Mouse (Mus musculus): Measurements from ENCODE around the gene Erbb3. TPM values are rescaled to one million over a fixed set of nuclear protein-coding genes. Genes with fewer than 3 reads are reported as not detected.

Erbb3 gene
- polyA plus RNA-seq, 1 experiment from 2014 or later = 21.4 TPM

- TF ChIP-seq CTCF (IDR thresholded peaks at IDR 0.05) (no peak), EP300 (IDR thresholded peaks at IDR 0.05) (no peak)
- peaks cover 23% of the 10 kb centered on the region for H3K36me3 ChIP-seq (ENCODE audit: insufficient read depth, low read length)
- 88% methylated on average over 16 of the region's 16 CpGs for WGBS
- no peaks in the 10 kb centered on the region for H3K9me3 ChIP-seq (ENCODE audit: low read length)
- no peak overlapping the region for H3K4me2 ChIP-seq (replicated peaks; ENCODE audit: low read depth, low read length)
- ATAC-seq = no peak
- H3K4me3 ChIP-seq (ENCODE audit: low read depth, low read length) = no peak overlapping the region
- DNase-seq (ENCODE audit: low spot score) = no peak
- H3K9ac ChIP-seq (replicated peaks; ENCODE audit: low read depth) = no peak overlapping the region
- H3K4me1 ChIP-seq (ENCODE audit: insufficient read depth, low read depth, low read length) = peaks cover 6% of the 10 kb centered on the region; the same call in 1 of the 2 replicates
- H3K27me3 ChIP-seq (replicated peaks; ENCODE audit: insufficient read depth, low read length) = no peaks in the 10 kb centered on the region
- H3K27ac ChIP-seq (ENCODE audit: low read length) = no peak overlapping the region
These were observed 68.9 kb downstream of the Erbb3 start for GRCm38 (mm10) chr10:128520591-128520990.

- Histone ChIP-seq H3K9me3 (ENCODE audit: low read length) (no peaks in the 10 kb centered on the region), H3K4me2 (replicated peaks; ENCODE audit: low read depth, low read length) (no peak overlapping the region), H3K36me3 (ENCODE audit: insufficient read depth, low read length) (peaks cover 35% of the 10 kb centered on the region), H3K27ac (ENCODE audit: low read length) (no peak overlapping the region), H3K4me1 (ENCODE audit: insufficient read depth, low read depth, low read length) (no peaks in the 10 kb centered on the region), H3K9ac (replicated peaks; ENCODE audit: low read depth) (no peak overlapping the region), H3K4me3 (ENCODE audit: low read depth, low read length) (no peak overlapping the region), H3K27me3 (replicated peaks; ENCODE audit: insufficient read depth, low read length) (no peaks in the 10 kb centered on the region)
- DNase-seq (ENCODE audit: low spot score) (peak; percentile 75), ATAC-seq (peak; percentile 66)
- TF ChIP-seq EP300 (IDR thresholded peaks at IDR 0.05) (no peak), CTCF (IDR thresholded peaks at IDR 0.05) (peak; percentile 74)
- WGBS = 72% methylated on average over 7 of the region's 7 CpGs
These were observed 70.6 kb downstream of the Erbb3 start for GRCm38 (mm10) chr10:128518833-128519232.

Small RNA genes within 50 kb of the gene (microRNA-seq; reads per million reads assigned to microRNA genes)
- gene Gm47275 (not detected), gene Mir6917 (not detected)

Other genes starting within 250 kb of the Erbb3 start
- gene Coq10a, start 220.7 kb downstream of the Erbb3 start, polyA plus RNA-seq (2015; fragmentation: Nextera tagmentation; extraction: Ambion mirVana) = 16.4 and 19.9 TPM in 2 replicates
- gene Ankrd52, start 212.5 kb downstream of the Erbb3 start, polyA plus RNA-seq (2015; fragmentation: Nextera tagmentation; extraction: Ambion mirVana) = 4.2 and 4.9 TPM in 2 replicates
- gene Slc39a5, start 188.4 kb downstream of the Erbb3 start, polyA plus RNA-seq (2015; fragmentation: Nextera tagmentation; extraction: Ambion mirVana) = 0.15 TPM in 1 of 2 replicates, not detected in the other
- gene Nabp2, start 178.2 kb downstream of the Erbb3 start, polyA plus RNA-seq (2015; fragmentation: Nextera tagmentation; extraction: Ambion mirVana) = 48.6 and 54.7 TPM in 2 replicates
- gene Rnf41, start 178.0 kb downstream of the Erbb3 start, polyA plus RNA-seq (2015; fragmentation: Nextera tagmentation; extraction: Ambion mirVana) = 31.3 and 32.2 TPM in 2 replicates
- 28.9 and 33.0 TPM in 2 replicates for gene Smarcc2, start 130.4 kb downstream of the Erbb3 start, polyA plus RNA-seq (2015; fragmentation: Nextera tagmentation; extraction: Ambion mirVana)
- gene Myl6, start 95.5 kb downstream of the Erbb3 start, polyA plus RNA-seq (2015; fragmentation: Nextera tagmentation; extraction: Ambion mirVana) = 1,888 and 2,049 TPM in 2 replicates
- gene Myl6b, start 91.0 kb downstream of the Erbb3 start, polyA plus RNA-seq (2015; fragmentation: Nextera tagmentation; extraction: Ambion mirVana) = 5.5 and 5.9 TPM in 2 replicates
- gene Esyt1, start 63.8 kb downstream of the Erbb3 start, polyA plus RNA-seq (2015; fragmentation: Nextera tagmentation; extraction: Ambion mirVana) = 31.1 and 38.2 TPM in 2 replicates
- 13.6 and 15.3 TPM in 2 replicates for gene Zc3h10, start 41.9 kb downstream of the Erbb3 start, polyA plus RNA-seq (2015; fragmentation: Nextera tagmentation; extraction: Ambion mirVana)
- 2,921 and 3,267 TPM in 2 replicates for gene Rpl41, start 40.3 kb downstream of the Erbb3 start, polyA plus RNA-seq (2015; fragmentation: Nextera tagmentation; extraction: Ambion mirVana)
- gene Pa2g4, start 23.7 kb downstream of the Erbb3 start, polyA plus RNA-seq (2015; fragmentation: Nextera tagmentation; extraction: Ambion mirVana) = 64.2 and 66.5 TPM in 2 replicates
- gene Rps26, start 37.1 kb upstream of the Erbb3 start, polyA plus RNA-seq (2015; fragmentation: Nextera tagmentation; extraction: Ambion mirVana) = 459 and 465 TPM in 2 replicates
- 1.3 and 1.5 TPM in 2 replicates for gene Ikzf4, start 56.3 kb upstream of the Erbb3 start, polyA plus RNA-seq (2015; fragmentation: Nextera tagmentation; extraction: Ambion mirVana)
- 12.3 and 12.6 TPM in 2 replicates for gene Suox, start 84.4 kb upstream of the Erbb3 start, polyA plus RNA-seq (2015; fragmentation: Nextera tagmentation; extraction: Ambion mirVana)
- gene Rab5b, start 106.6 kb upstream of the Erbb3 start, polyA plus RNA-seq (2015; fragmentation: Nextera tagmentation; extraction: Ambion mirVana) = 69.1 and 71.8 TPM in 2 replicates
- 1.0 and 1.4 TPM in 2 replicates for gene Pmel, start 114.5 kb upstream of the Erbb3 start, polyA plus RNA-seq (2015; fragmentation: Nextera tagmentation; extraction: Ambion mirVana)
- 33.9 and 34.7 TPM in 2 replicates for gene Cdk2, start 115.4 kb upstream of the Erbb3 start, polyA plus RNA-seq (2015; fragmentation: Nextera tagmentation; extraction: Ambion mirVana)
- gene Dgka, start 155.2 kb upstream of the Erbb3 start, polyA plus RNA-seq (2015; fragmentation: Nextera tagmentation; extraction: Ambion mirVana) = 16.8 and 17.9 TPM in 2 replicates
- gene Pym1, start 158.2 kb upstream of the Erbb3 start, polyA plus RNA-seq (2015; fragmentation: Nextera tagmentation; extraction: Ambion mirVana) = 23.4 and 24.9 TPM in 2 replicates
- 8.2 and 9.8 TPM in 2 replicates for gene Mmp19, start 201.3 kb upstream of the Erbb3 start, polyA plus RNA-seq (2015; fragmentation: Nextera tagmentation; extraction: Ambion mirVana)
- 44.0 and 51.9 TPM in 2 replicates for gene Dnajc14, start 214.4 kb upstream of the Erbb3 start, polyA plus RNA-seq (2015; fragmentation: Nextera tagmentation; extraction: Ambion mirVana)
- gene Tmem198b, start 214.7 kb upstream of the Erbb3 start, polyA plus RNA-seq (2015; fragmentation: Nextera tagmentation; extraction: Ambion mirVana) = 13.6 and 13.8 TPM in 2 replicates
- 113 and 119 TPM in 2 replicates for gene Sarnp, start 227.7 kb upstream of the Erbb3 start, polyA plus RNA-seq (2015; fragmentation: Nextera tagmentation; extraction: Ambion mirVana)
- 59.8 and 62.1 TPM in 2 replicates for gene Ormdl2, start 232.0 kb upstream of the Erbb3 start, polyA plus RNA-seq (2015; fragmentation: Nextera tagmentation; extraction: Ambion mirVana)

Measured in lung, postnatal 0 days (tissue).